Mouse (Mus musculus): ENCODE data around the gene Arhgef33. TPM values are rescaled to one million over a fixed set of nuclear protein-coding genes. Genes with fewer than 3 reads are reported as not detected.
A peak's percentile ranks its signal among the peaks of the same experiment; 100 is the strongest.
"Not testable (repeated sequence)": the region's sequence is repeated elsewhere in the genome, so short reads cannot be mapped to it uniquely, and the experiment has no call there.

Gene Arhgef33
- total RNA-seq (2017), result not detected in 2 replicates

DNA sequence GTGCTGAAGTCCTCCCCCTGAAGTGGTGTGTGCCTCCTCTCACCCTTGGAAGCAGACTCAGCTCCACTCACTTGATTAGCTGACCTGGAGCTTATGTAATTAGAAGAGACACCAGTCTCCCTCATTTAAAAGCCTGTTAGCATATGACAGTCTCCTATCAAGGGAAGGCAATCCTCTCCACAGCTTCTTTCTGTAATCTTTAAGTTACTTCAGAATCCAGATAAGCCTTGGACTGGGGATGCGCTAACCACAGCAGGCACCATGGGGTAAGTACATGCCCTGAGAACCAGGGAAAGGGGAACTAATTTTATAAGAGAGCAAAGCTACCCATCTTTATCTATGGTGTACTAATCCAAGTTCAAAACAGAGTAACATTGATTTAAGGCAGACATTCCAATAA lies at the start of gene Arhgef33:
Gene Arhgef33, plus strand, starts transcription at position 157 of the 400 bp plus-strand sequence.
- peak; percentile 58 for ATAC-seq (replicated peaks; ENCODE audit: low read depth, poor library complexity, severe bottlenecking)

DNA sequence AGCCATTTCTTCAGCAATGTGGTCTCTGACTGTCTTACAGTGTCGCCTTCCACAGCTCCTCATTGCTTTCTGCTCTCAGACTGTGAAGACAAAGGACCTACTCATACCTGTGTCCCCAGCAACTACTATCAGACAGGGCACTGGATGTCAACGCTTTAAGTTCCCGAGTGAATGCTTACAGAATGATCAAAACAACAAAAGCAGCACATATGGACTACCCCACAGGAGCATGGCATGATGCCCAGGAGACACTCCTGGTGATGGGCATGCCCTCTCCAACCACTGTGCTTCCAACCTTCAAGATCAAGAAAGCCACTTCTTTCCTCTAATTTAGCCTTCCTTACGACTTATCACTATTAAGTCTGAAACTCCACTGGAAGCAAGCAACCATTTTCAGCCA lies 40.1 kb upstream of the Arhgef33 start:
- no peak for ATAC-seq (replicated peaks; ENCODE audit: low read depth, poor library complexity, severe bottlenecking)

DNA sequence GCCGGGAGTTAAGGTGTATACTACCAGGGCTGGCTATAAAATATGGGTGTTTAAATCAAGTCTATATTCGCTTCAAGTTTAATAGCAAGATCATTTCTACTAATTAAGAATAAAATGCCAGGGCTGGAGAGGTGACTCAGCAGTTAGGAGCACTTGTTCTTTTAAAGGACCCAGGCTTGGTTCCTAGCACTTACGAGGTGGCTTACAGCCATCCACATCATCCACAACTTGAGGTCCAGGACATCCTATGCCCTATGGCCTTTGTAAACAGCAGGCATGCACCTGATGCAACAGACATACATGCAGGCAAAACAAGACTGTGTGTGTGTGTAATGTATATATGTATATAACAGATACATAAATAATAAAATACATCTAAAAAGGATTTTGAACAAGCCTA lies 39.1 kb upstream of the Arhgef33 start:
- no peak for ATAC-seq (replicated peaks; ENCODE audit: low read depth, poor library complexity, severe bottlenecking)

- ATAC-seq (replicated peaks; ENCODE audit: low read depth, poor library complexity, severe bottlenecking), result not testable (repeated sequence)
Observed at GRCm38 (mm10) chr17:80270622-80271021, 36.6 kb upstream of the Arhgef33 start.

DNA sequence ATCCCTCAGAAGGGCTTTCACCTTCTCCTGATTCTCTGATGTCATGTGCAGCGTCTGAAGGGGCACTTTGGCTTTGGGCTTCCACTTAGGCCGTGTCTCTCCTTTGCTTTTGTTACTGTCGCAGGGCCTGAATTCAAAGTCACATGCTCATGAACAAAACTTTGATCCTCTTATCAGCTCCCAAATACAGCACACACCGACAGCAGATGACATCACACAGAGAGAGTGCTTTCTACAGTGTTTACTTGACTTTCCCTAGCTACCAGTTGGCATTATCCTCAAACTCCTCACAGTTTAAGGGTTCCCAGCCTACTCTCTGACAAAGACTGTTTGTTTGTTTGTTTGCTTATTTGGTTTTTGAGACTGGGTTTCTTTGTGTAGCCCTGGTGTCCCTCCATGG lies 29.0 kb upstream of the Arhgef33 start:
- no peak for ATAC-seq (replicated peaks; ENCODE audit: low read depth, poor library complexity, severe bottlenecking)

- no peak for ATAC-seq (replicated peaks; ENCODE audit: low read depth, poor library complexity, severe bottlenecking)
Observed at GRCm38 (mm10) chr17:80279340-80280070, 27.7 kb upstream of the Arhgef33 start.

GRCm38 (mm10) chr17:80284446-80284845 lies 22.8 kb upstream of the Arhgef33 start:
- 0 out of 2 replicates have a peak, but pooled peaks have one; percentile 25 for ATAC-seq (replicated peaks; ENCODE audit: low read depth, poor library complexity, severe bottlenecking)

GRCm38 (mm10) chr17:80288012-80288411 lies 19.2 kb upstream of the Arhgef33 start:
- ATAC-seq (replicated peaks; ENCODE audit: low read depth, poor library complexity, severe bottlenecking), result no peak

DNA sequence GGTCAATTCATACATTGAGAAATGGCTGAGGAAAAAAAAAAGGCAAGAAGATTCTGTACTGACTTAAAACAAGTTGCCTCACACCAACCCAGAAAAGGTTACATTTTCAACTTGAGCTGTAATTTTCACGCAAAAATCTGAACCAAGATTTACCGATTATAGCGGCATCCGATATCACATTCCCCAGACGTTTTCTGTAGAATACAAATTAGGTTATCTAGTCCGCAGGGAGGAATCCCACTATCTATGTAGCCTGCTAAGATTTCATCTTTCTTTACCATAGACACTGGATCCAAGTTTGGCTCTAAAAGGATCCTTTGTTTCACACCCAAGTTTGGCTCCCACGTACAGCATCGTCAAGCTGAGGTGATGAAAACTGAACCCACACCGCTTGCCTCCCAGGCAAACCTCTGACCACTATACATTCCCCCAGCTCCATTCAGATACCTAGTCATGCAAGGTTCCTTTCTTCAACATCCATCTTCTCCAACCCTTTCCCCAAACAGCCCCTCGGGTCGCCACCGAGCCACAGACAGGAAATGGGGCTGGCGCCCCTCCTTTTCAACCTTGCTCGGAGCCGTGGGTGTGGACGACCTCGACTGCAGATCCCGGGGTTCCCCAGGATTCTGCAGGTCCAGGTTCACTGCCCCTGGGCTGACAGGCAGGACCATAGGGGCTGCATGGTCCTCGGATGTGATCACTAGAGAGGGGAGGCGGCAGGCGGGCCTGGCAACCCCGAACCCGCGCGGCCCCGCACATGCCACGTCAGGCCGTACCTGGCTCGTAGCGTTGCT lies 17.7 kb upstream of the Arhgef33 start:
- ATAC-seq (replicated peaks; ENCODE audit: low read depth, poor library complexity, severe bottlenecking), result peak; percentile 3; the same call in 1 of the 2 replicates

DNA sequence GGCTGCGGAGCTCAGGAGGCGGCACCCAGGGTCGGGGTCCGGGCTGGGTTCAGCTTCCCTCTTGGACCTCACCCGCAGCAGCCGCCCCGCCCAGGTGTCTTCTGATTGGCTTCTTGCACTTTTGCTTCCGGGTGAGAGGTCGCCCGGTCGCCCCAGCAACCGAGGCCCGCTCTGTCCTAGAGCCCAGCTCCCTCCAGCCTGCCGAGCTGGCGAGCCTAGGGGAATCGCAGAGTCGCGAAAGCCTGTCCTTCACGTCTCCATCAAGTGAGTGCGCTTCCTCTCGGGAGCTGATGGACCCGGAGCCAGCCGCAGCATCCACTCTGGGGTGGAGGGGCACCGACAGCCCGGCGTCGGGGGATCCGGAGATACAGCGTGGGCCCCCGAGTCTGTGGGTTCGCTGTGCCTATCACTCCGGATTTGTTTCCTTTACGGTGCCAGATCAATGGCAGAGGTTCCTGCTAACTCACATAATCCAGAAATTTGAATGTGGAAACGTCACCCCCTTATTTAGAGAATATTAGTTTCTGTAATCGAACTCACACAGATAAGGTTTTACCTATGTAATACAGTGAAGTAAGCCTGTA lies 17.0 kb upstream of the Arhgef33 start, which contains the start of the genes Morn2 and Dhx57:
Gene Morn2, plus strand, starts transcription at position 130 of the 584 bp plus-strand sequence.
Gene Dhx57, minus strand, starts transcription at position 403 of the 584 bp plus-strand sequence.
- peak; percentile 96 for ATAC-seq (replicated peaks; ENCODE audit: low read depth, poor library complexity, severe bottlenecking)

- ATAC-seq (replicated peaks; ENCODE audit: low read depth, poor library complexity, severe bottlenecking), result peak; percentile 49
Observed at GRCm38 (mm10) chr17:80291148-80291547, 16.1 kb upstream of the Arhgef33 start.

GRCm38 (mm10) chr17:80295258-80295657 lies 11.9 kb upstream of the Arhgef33 start:
- 0 out of 2 replicates have a peak, but pooled peaks have one; percentile 34 for ATAC-seq (replicated peaks; ENCODE audit: low read depth, poor library complexity, severe bottlenecking)

- no peak for ATAC-seq (replicated peaks; ENCODE audit: low read depth, poor library complexity, severe bottlenecking)
Observed at GRCm38 (mm10) chr17:80298844-80299243, 8.4 kb upstream of the Arhgef33 start.

DNA sequence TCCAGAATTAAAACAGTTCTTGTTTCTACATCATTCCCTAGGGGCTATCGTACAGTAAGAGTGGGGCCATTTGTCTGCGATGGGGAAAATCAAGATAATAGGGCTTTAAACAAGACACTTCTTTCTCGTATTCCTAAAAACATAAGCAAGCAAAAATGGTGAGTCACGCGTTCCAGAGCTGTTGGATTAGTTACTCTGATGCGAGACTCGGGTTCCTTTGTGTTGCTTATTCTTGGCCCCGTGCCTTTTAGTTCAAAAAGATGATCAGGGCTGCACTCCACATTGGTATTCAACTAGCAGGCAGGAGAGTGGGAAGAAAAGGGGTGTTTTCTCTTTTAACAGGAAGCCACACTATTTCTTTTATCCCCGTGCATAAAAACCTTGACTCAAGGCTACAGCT lies 4.6 kb downstream of the Arhgef33 start:
- no peak for ATAC-seq (replicated peaks; ENCODE audit: low read depth, poor library complexity, severe bottlenecking)

GRCm38 (mm10) chr17:80312405-80312804 lies 5.2 kb downstream of the Arhgef33 start:
- ATAC-seq (replicated peaks; ENCODE audit: low read depth, poor library complexity, severe bottlenecking), result no peak

DNA sequence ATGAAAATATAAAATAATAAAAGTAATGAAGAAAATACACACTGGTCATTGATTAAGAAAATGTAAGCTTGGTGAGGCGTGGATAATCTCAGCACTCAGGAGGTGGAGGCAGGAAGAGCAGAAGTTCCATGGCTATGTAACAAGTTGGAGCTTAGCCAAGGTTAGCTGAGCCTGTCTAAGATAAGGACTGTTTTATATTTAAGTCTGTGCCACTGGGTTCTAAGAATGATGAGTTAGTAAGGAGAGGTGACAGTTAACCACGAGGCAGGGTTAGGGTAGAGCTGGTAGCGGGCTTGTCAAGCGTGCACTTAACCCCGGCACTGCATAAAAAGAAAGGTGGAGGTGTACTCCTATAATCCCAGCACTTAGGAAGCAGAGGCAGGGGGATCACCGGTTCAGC lies 15.0 kb downstream of the Arhgef33 start:
- ATAC-seq (replicated peaks; ENCODE audit: low read depth, poor library complexity, severe bottlenecking), result peak; percentile 44

DNA sequence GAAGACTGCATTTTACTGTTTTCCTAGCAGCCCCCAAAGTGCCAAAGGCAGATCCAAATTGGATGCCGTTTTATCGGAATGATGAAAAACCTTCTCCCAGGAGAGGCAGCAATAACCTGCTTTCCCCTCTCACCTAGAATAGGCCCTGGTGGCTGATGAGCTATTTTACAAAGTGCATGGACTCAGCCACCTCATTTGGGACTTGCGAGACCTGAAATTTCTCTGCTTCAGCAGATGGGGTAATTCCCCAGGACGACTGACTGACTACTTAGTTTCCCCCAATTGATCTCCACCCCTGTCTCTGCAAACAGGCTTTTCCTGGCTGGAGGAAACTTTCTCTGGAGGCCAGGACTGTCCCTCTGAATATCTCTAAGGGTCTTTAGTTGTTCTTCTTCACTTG lies 15.8 kb downstream of the Arhgef33 start:
- no peak for ATAC-seq (replicated peaks; ENCODE audit: low read depth, poor library complexity, severe bottlenecking)

GRCm38 (mm10) chr17:80323658-80324057 lies 16.5 kb downstream of the Arhgef33 start:
- peak; percentile 67 for ATAC-seq (replicated peaks; ENCODE audit: low read depth, poor library complexity, severe bottlenecking)

DNA sequence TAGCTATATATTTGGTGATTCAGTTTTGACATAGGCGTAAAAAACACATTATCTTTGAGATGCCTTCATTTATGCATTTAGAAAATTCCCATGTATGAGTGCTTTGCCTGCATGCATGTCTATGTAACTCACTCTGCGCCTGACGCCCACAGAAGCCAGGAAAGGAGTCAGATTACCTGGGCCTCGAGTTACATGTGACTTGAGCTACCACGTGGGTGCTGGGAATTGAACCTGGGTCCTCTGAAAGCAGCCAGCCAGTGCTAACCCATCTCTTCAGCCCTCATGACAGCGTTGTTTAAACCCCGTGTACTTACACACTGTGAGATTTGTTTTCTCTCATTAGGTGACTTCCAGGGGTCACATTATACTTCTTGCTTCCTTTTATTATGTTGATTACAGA lies 17.3 kb downstream of the Arhgef33 start:
- no peak for ATAC-seq (replicated peaks; ENCODE audit: low read depth, poor library complexity, severe bottlenecking)

- ATAC-seq (replicated peaks; ENCODE audit: low read depth, poor library complexity, severe bottlenecking), result no peak
Observed at GRCm38 (mm10) chr17:80325456-80325855, 18.2 kb downstream of the Arhgef33 start.

GRCm38 (mm10) chr17:80326431-80326830 lies 19.2 kb downstream of the Arhgef33 start:
- no peak for ATAC-seq (replicated peaks; ENCODE audit: low read depth, poor library complexity, severe bottlenecking)
